Mouse (Mus musculus): ENCODE measurements around the gene Ephb1.
A peak's percentile ranks its signal among the peaks of the same experiment; 100 is the strongest.

The Ephb1 gene

GRCm38 (mm10) chr9:102243296-102243695 lies 111.2 kb downstream of the Ephb1 start:
- DNase-seq (ENCODE audit: low spot score): no peak

GRCm38 (mm10) chr9:102241546-102241945 lies 112.9 kb downstream of the Ephb1 start:
- no peak for DNase-seq (ENCODE audit: low spot score)

GRCm38 (mm10) chr9:102240215-102240614 lies 114.3 kb downstream of the Ephb1 start:
- DNase-seq (ENCODE audit: low spot score): no peak

- no peak for DNase-seq (ENCODE audit: low spot score)
Measured at GRCm38 (mm10) chr9:102235444-102235951, 119.0 kb downstream of the Ephb1 start.

GRCm38 (mm10) chr9:102231248-102231647 lies 123.2 kb downstream of the Ephb1 start:
- no peak for DNase-seq (ENCODE audit: low spot score)

GRCm38 (mm10) chr9:102216746-102217566 lies 137.5 kb downstream of the Ephb1 start:
- DNase-seq (ENCODE audit: low spot score): no peak

GRCm38 (mm10) chr9:102212036-102212383 lies 142.5 kb downstream of the Ephb1 start:
- DNase-seq (ENCODE audit: low spot score): no peak

GRCm38 (mm10) chr9:102211296-102212035 lies 143.0 kb downstream of the Ephb1 start:
- no peak for DNase-seq (ENCODE audit: low spot score)

GRCm38 (mm10) chr9:102205518-102205917 lies 149.0 kb downstream of the Ephb1 start:
- DNase-seq (ENCODE audit: low spot score): no peak

GRCm38 (mm10) chr9:102201867-102202266 lies 152.6 kb downstream of the Ephb1 start:
- no peak for DNase-seq (ENCODE audit: low spot score)

GRCm38 (mm10) chr9:102196856-102197255 lies 157.6 kb downstream of the Ephb1 start:
- DNase-seq (ENCODE audit: low spot score): no peak

- no peak for DNase-seq (ENCODE audit: low spot score)
Measured at GRCm38 (mm10) chr9:102194063-102194462, 160.4 kb downstream of the Ephb1 start.

GRCm38 (mm10) chr9:102192724-102193685 lies 161.5 kb downstream of the Ephb1 start:
- peak; percentile 24 for DNase-seq (ENCODE audit: low spot score)

GRCm38 (mm10) chr9:102190058-102190457 lies 164.4 kb downstream of the Ephb1 start:
- no peak for DNase-seq (ENCODE audit: low spot score)

GRCm38 (mm10) chr9:102189406-102189805 lies 165.1 kb downstream of the Ephb1 start:
- DNase-seq (ENCODE audit: low spot score): peak; percentile 79

- no peak for DNase-seq (ENCODE audit: low spot score)
Measured at GRCm38 (mm10) chr9:102183663-102184274, 170.7 kb downstream of the Ephb1 start.

GRCm38 (mm10) chr9:102181810-102182490 lies 172.5 kb downstream of the Ephb1 start:
- no peak for DNase-seq (ENCODE audit: low spot score)

GRCm38 (mm10) chr9:102181276-102181675 lies 173.2 kb downstream of the Ephb1 start:
- peak; percentile 43 for DNase-seq (ENCODE audit: low spot score)

GRCm38 (mm10) chr9:102180486-102180885 lies 174.0 kb downstream of the Ephb1 start:
- no peak for DNase-seq (ENCODE audit: low spot score)

- DNase-seq (ENCODE audit: low spot score): no peak
Measured at GRCm38 (mm10) chr9:102180070-102180469, 174.4 kb downstream of the Ephb1 start.

- no peak for DNase-seq (ENCODE audit: low spot score)
Measured at GRCm38 (mm10) chr9:102169706-102170105, 184.8 kb downstream of the Ephb1 start.

Measured in testis, postnatal 14 days (tissue).